Mouse (Mus musculus): Measurements from ENCODE around the gene Ing5. TPM values are rescaled to one million over a fixed set of nuclear protein-coding genes. Genes with fewer than 3 reads are reported as not detected.

Ing5 gene
- 5.5 and 10.1 TPM in 2 replicates for polyA plus RNA-seq (2012; rRNA removed; ENCODE audit: low replicate concordance)

DNA sequence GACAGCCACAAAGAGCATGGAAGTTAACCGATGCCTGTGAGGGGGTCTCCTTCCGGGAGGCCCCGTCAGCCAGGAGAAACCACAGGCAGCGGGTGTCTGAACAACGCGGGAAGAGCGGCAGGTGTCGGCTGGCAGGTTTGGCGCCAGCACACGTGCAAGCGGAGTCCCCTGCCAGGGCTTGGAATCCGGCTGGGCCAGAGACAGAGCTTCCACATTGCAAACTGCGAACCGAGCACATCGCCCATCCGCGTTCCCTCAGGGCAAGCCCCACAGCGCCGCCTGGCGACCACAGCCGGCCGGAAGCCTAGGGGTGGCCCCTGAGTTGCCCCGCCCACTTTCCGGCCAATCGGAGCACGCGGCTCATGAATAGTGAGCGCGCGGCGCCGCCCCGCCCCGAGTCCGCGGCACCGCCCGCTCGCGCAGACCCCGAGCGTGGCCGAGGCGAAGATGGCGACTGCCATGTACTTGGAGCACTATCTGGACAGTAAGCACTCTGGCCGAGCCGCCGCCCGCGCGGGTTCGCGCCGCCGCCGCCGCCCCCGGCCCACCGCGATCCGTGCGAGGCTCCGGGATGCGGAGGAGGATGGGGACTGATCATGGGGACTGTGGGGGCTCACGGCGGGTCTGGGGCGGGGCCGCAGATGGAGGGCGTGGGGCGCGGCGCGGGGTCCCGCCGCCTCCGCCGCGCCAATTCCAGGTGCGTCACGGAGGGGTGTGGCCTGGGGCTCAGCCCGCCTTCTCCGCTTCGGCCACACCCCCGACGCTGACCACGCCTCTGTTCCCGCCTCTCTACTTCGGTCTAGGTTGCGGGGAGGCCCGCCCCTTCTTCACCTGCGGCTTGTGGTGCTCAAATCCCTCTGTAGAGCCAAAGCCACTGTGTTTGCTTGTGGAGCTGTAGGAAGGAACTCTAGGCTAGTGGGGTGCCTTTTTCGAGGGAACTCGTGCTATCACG, at the start of gene Ing5:
TSS of gene Ing5 (plus strand) at position 410 of the 952 bp plus-strand sequence.

DNA sequence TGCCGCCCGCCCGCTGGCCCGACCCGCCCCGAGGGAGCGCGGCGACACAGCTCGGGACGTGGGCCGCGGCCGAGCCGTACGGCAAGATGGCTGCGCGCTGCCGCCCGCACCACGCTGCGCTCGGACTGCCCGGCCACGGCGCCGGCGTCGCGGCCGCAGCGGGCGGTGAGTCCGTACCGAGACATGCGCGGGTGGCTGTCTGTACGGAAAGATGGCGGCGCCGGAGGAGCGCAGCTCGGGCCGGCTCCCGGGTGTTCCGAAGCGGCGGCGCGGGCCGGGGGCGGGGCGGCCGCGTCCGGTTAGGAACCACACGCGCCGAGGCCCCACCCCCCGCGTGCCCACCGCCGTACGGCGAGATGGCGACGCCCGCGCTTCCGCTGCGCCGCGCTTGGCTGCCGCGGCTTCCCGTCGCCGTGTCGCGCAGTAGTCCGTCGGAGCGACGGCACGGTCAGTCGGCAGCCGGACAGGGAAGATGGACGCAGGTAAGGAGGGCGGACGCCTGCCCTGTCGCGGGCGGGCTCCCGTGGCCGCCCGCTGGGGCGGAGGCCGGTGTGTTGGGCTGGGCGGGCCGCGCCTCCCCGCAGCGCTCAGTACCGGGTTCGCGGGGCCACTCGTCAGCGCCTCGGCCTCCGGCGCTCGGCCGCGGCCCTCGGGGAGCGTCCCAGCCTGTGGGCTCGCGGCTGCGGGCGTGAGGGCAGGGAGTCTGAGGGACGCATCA, 49.0 kb upstream of the Ing5 start, which contains the start of gene Thap4:
TSS of gene Thap4 (minus strand) at position 292 of the 718 bp plus-strand sequence.

DNA sequence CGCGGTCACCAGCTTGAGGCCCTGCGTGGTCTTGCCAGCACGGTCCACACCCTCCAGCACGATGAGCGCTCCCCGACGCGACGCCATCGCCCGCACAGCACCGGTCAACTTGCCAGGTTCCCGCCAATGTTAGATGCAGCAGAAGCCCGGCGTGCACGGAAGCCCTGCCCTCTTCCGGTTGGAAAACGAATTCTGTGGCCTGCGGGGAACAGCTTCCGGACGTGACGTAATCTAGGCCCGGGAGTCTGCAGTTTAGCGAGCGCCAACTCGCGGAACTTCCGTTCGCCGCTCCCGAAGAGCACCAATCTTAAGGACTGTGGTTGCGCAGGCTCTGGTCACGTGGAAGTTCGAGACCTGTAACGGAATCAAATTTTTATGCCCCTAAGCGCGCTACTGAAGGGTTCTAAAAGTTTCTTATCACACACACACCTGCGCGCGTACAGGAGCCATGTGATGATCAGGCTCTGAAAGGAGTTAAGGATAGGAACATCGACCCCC, 2.0 kb upstream of the Ing5 start, which contains the start of gene Dtymk:
TSS of gene Dtymk (minus strand) at position 194 of the 498 bp plus-strand sequence.

DNA sequence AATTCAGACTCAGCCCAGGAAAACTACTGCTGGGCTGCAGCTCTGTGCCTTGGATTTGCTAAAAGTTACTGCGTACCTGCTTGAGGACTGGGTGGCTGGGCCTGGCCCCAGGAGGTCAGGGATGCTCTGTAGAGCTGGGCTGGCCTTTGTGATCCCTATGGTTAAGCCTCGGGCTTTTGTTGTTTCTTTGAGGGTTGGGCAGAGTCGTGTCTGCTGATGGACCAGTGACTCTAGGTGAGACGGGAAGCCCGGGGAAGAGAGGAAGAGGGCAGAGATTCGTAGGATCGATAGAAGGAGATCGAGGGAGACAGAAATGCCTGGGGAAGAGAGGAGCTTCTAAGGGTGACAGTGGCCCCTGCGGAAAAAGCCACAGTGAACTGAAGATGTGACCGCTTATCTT, 20.8 kb downstream of the Ing5 start, which contains the start of gene D2hgdh:
TSS of gene D2hgdh (plus strand) at position 301 of the 400 bp plus-strand sequence.

DNA sequence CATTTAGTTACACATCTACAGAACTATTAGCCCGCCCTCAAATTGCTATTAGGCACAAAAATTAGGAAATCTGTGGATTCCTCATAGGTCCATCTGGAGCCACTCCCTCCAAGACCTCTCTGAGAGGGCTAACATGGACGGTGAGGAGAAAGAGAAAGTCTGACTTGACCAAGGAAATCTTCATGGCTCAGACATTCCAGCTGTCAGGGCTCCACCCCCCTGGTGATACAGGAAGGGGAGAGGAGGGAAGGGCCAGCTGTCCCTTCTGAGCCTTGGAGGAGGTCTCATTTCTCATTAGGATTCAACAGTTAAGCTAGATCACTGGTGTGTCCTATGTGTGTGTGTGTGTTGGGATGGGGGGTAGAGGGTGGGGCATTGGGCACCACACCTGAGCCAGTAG, 57.3 kb downstream of the Ing5 start, which contains the start of gene Gal3st2:
TSS of gene Gal3st2 (plus strand) at position 259 of the 400 bp plus-strand sequence.

Other genes starting within 250 kb of the Ing5 start
- 170 and 200 TPM in 2 replicates for gene Stk25, start 145.3 kb upstream of the Ing5 start, polyA plus RNA-seq (2012; rRNA removed; ENCODE audit: low replicate concordance)
- 49.6 and 128 TPM in 2 replicates for gene Bok, start 118.3 kb upstream of the Ing5 start, polyA plus RNA-seq (2012; rRNA removed; ENCODE audit: low replicate concordance)
- gene Atg4b, start 52.5 kb upstream of the Ing5 start, polyA plus RNA-seq (2012; rRNA removed; ENCODE audit: low replicate concordance), result 55.7 and 75.7 TPM in 2 replicates
- 39.6 and 56.2 TPM in 2 replicates for gene Thap4, start 49.1 kb upstream of the Ing5 start, polyA plus RNA-seq (2012; rRNA removed; ENCODE audit: low replicate concordance)
- 43.4 and 75.9 TPM in 2 replicates for gene Dtymk, start 2.0 kb upstream of the Ing5 start, polyA plus RNA-seq (2012; rRNA removed; ENCODE audit: low replicate concordance)
- gene D2hgdh, start 20.9 kb downstream of the Ing5 start, polyA plus RNA-seq (2012; rRNA removed; ENCODE audit: low replicate concordance), result 31.0 and 33.1 TPM in 2 replicates
- gene Gal3st2, start 57.3 kb downstream of the Ing5 start, polyA plus RNA-seq (2012; rRNA removed; ENCODE audit: low replicate concordance), result 0.19 TPM in 1 of 2 replicates, not detected in the other
- gene Gal3st2b, start 114.3 kb downstream of the Ing5 start, polyA plus RNA-seq (2012; rRNA removed; ENCODE audit: low replicate concordance), result 0.21 TPM in 1 of 2 replicates, not detected in the other
- 0.01 TPM in 1 of 2 replicates, not detected in the other for gene Gal3st2c, start 186.5 kb downstream of the Ing5 start, polyA plus RNA-seq (2012; rRNA removed; ENCODE audit: low replicate concordance)
- gene Neu4, start 216.5 kb downstream of the Ing5 start, polyA plus RNA-seq (2012; rRNA removed; ENCODE audit: low replicate concordance), result not detected in 2 replicates
- gene Pdcd1, start 248.6 kb downstream of the Ing5 start, polyA plus RNA-seq (2012; rRNA removed; ENCODE audit: low replicate concordance), result 0.11 and 0.19 TPM in 2 replicates